Mouse (Mus musculus) fibroblast of lung, adult 2 months (primary cell): ENCODE measurements around the gene Ola1.

Experiments
- DNase-seq: peaks from one replicate; pipeline ENCODE4 v3.0.0-alpha.2; 2011; ENCODE audit warnings: low read depth

Ola1 gene

DNA sequence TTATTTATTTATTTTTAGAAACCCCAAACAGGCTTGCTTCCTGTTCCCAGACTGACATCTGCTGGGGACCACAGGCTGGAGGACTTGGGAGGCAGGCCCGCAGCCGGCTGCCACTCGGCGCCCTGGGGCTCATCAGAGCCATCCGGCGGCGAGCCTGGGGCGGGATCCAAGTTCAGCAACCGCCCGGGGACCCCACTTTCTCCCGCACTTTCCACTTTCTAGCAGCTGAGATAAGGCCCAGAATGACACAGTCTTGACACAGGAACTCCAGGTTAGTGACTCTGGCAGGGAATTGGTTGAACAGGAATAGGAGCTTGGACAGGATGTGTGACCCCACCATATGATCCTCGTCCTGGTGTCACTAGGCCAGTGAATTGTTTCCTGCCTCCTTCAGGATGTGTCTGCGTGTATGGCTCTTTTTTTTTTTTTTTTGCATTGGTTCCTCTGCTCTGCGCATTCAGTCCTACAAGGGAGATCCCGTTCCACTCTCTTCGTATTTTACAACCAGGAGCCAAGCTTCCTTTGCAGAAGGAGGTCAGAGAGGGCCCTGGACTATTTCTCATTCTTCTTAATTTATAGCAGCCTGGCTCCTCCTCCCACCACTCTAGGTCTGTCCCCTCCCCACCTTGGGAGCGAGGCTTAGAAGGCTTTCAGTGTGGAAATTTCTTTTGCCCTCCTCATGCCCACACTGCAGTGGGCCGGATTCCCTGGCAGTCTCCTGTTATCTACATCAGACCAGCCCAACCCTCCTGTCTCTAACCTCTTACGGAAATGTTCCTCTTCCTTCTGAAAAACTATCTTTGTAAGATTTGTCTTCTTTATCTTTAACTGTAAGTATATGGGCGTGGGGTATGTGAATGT lies 152.2 kb downstream of the Ola1 start:
- DNase-seq: no peak

DNA sequence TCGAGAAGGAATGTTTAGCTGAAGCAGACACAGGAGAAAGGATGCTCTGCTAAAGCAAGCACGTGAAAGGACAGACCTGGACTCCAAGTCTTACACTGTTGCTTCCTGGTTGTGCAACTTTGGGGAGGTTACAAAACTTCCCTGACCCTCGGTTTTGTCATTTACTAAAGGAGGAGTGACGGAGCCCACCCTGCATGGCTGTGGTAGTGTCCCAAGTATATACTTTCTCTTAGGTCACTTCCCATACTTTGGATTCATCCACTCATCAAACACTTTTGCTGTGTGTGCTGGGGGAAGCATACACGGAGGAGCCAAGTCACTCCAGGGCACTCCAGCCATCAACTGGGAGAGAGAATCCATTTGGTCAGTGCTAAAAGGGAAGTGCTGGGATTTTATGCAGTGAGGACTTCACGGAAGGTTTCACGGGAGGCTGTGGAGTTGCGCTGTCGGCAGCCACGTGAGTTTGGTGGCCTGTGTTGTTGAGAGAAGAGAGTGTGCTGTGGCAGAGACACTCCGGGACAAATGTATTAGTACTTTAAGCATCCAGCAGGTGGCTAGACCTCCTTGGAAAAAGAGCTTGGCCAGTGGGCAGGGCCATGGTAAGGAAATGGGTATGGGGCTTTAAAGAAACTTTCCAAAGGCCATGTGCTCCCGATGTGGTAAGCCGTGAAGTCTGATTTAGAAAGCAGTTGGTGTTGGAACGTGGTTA lies 154.7 kb downstream of the Ola1 start:
- no peak for DNase-seq

DNA sequence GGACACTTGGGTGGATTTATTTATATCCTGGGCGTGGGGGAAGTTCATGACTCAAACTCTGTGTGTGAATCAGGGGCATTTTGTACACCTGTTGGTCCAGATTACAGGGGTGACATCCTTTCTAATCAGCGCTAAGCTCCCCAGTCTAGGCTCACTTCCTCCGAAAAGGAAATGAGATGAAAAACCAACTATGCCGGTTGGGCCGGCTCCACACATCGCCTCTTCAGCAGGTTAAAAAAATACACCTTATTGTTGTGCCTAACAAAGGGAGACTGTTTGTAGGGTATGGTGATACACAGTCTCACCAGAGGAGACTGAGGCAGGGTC lies 158.5 kb downstream of the Ola1 start:
- DNase-seq: no peak

DNA sequence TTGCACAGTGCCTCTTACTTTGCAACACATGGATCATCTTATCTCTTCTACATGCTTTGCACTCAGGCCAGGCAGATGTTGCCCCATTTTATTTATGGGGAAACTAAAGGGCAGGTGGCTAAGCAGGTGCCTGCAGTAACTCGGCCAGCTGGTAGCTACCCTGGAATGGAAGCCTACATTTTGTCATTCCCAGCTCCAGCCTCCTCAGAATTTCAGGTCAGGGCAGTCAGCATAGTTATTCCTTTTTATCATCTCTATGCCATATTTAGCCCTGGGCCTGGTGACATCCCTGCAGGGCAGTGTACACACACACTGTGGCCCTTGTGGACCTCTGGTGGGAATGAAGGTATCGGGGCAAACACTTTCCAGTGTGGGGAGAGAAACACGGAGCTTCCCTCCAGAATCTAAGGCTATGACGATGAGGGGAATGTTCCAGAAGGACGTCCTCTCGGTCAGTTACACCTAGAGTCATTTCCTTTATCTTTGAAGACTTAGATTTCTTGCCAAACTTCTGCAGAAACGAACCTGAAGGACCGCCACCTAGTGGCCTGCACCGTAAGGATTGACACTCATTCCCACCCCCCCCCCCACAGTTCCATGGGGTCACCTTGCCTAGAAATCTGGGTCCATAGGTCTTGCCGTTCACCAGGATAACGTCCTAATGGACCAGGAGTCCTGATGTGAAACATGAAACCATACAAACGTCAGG lies 159.0 kb downstream of the Ola1 start:
- no peak for DNase-seq

DNA sequence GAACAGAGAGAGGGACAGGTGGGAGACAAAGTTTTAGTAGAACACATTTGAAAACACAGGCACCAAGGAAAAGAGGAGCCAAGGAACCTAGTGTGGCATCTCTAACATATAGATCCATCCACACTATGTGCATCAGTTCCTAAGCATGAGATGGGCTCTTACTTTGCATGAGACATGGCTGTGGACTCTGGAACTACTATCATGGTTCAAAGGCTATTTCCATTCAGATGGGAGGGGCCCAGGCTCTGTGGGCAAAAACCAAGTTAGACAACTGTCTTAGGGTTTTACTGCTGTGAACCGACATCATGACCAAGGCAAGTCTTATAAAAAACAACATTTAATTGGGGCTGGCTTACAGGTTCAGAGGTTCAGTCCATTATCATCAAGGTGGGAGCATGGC lies 160.4 kb downstream of the Ola1 start:
- DNase-seq: no peak

DNA sequence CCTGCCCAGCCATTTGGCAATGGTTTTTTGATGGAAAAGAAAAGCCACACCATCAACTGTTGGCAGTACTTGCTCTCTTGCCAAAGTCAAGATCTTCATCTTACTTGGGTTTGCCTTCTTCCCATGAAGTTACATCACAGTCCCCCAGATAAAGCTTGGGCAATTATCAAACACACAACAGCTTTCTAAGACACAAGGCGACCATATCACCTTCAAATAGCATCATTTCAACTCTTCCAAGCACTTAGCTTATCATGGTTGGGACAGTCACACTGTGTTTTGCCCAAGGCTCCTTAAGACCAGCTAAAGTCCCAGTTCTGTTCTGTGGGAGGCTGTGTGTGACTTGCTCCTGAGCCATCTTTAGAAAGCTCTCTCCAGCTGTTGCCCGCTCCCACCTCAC lies 161.1 kb downstream of the Ola1 start:
- DNase-seq: no peak

DNA sequence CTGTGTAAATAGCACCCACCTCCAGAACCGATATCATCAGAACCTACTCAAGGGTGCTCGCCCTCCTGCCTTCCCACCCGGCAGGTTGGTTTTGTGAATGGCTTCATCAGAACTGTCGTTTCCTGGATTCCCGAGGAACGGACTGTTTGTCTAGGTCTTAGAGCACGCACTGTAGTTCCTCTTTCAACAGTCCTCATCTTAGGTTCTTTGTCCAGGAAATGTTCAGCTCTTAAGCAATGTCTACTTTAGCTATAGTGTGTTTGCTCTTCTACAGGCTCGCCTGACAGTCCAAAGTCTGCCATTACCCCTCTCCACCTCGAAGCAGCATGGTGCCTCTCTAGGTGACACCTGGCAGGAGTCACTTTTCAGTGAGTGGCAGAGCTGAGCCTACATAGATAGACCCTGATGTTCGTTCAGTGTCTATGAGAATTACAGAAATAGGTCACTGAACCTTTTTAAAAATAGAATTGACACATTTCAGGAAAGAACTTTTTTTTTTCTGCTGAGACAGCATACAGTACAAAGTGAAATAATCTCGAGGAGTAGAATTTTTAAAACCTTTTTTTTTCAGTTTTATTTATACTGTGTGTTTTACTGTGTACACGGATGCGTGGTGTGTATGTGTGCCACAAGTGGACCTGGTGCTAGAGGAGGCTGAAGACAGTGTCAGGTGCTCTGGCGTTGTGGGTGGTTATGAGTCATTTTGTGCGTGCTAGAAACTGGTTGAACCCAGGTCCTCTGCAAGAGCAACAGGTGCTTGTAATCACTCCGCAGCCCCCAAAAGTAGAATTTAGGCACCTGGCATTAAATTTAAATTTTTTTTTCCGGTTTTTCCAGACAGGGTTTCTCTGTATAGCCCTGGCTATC lies 162.4 kb downstream of the Ola1 start:
- no peak for DNase-seq

DNA sequence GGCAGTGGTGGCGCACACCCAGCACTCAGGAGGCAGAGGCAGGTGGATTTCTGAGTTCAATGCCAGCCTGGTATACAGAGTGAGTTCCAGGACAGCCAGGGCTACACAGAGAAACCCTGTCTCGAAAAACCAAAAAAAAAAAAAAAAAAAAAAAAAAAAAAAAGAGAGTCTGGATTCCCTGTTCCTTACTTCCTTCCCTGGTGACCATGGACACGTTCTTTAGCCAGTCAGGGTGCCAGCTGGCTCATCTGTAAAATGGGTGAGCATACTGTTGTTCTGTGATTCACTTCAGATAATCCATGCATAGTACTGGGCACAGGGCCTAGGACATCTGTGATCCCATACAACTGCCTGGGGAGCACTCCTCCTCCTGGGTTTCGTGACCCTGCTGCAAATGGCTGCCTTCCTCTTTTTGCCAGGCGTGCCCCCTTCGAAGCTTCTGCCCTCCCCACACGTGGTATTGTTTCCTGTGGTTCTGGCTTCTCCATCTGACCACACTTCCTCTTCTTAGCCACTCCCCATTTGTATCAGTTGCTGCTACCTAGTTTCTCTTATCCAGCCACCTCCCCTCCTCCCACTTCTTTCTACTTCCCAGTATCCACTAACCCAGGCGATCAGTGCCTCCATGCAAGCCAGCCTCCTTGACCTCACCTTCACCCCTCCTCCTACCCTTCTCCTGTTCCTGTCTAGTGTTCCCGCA lies 164.8 kb downstream of the Ola1 start:
- DNase-seq: no peak

DNA sequence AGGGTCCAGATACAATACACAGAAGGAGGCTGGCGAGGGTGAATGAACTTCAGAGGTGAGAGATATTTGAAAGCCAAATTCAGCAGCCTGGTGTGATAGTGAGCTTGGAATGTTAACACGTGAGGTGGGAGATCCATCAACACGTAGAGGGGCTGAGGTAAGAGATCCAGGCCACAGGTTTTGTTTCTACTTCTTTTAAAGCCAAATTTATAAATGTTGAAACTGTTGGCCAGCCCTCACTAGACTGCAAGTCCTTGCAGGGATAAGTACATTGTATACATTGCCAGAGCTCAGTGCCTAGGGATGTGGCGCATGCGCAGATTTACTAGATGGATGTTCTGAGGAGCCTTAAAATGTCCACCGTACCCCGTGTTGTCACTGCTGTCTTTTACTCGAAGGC lies 168.3 kb downstream of the Ola1 start:
- no peak for DNase-seq

DNA sequence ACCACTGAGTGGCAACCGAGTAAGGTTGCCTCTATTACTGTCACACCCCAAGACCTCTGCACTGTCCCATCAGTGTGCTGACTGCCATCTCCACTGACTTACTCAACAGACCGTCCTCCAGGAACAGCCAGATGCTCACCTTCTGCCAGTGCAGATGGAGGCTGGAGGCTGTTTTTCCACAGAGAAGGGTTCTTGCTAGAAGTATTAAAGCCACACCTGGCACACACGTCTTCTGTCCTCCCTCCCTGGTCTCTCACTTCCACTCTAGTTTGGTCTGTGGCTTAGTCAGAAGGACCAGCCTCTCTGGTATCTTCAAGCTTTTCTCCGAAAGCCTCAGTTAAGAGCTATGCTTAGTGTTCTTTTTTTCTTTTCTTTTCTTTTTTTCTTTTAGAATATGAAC lies 168.7 kb downstream of the Ola1 start:
- DNase-seq: no peak

DNA sequence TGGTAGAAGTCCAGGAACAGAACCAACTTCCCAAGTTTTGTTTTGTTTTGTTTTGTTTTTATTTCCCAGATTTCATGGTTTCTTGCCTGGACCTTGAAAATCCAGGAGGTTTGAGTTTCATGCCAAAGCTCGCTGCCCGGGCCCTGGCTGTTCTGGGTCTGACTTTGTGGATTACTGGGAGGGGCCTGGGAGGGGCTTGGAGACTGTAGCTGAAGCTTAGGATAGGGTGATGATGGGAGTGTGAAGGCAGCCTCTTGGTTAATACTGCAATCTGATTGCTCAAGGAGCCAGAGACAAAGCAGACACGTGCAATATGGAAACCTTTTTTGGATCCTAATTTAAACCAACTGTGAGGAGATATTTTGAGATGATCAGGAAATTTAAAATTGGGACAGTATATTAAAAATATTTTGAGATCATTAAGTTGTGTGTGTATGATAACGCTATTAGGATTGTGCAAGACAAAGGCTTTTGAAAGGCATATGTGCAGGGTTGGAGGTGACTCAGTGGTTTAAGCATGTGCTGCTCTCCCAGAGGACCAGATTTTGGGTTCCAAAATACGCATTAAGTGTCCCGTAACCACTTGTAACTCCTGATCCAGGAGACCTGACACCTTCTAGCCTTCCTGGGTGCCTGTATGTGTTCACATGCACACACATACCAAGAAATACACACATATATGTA lies 169.6 kb downstream of the Ola1 start:
- peak; percentile 72 for DNase-seq

DNA sequence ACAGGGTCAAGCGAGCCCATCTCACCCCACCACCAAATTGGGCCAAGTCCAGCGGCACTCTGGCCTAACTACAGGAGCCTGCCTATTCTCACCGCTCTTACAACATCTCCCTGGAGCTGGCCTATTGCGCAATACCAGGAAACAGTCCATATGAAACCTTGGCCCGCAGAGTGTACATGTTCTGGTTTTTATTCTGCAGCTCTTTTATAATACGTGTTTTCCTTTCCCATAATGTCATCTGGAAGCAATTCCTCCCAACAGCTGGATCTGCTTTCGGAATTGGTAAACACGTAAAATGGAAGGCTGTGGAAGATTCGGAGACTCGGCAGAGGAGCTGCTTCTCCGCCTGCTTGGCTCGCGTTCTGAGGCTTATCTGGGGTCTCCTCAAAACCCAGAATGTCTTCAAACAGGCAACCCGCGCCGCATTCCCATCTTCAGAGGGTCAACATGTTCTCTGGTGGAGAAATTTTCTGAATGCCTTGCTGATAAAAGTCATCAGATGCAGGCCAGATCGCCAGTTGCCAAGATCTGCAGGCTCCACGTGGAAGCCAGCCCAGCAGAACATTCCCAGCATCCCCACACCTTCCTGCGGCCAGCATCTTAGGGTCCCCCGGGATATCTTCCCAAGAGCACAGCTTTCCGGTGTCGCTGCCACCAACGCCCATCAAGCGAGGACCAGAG lies 171.5 kb downstream of the Ola1 start:
- peak; percentile 94 for DNase-seq

DNA sequence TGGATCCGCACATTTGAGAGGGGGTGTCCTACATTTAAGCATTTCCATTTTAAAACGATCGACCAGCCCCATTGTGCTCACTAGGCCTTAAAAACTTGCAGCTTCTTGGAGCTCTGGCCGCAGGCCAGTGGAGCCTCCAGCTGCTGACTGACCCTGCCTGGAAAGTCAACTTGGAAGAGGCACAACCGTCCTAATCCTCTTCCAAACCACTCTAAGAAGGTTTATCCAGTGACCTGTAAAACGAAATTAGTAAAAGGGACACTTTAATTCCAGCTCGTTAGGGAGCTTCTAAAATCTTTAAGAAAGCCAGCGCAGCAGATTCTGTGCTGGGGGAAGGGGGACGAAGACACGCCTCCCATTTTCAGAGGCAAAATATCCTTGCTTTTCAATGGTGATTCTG lies 172.1 kb downstream of the Ola1 start:
- DNase-seq: peak; percentile 37

DNA sequence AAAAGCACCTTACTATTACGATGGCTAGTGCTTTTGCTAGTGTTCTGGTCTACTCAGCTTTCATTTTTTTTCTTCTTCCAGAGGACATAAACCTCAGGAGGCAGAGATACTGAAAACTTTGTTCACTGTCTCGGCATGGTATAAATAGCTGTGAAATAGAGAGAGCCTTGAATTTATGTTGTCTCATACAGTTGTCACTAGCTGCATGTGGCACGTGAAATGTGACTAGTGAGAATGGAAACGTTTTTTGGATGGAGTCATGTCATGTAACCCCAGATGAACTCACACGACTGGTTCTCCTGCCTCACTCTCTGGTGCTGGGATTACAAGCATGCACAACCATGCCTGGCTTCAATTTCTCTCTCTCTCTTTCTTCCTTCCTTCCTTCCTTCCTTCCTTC lies 173.2 kb downstream of the Ola1 start:
- no peak for DNase-seq
